Mouse (Mus musculus): ENCODE measurements around the gene Tns1.
A peak's percentile ranks its signal among the peaks of the same experiment; 100 is the strongest.
"Not testable (repeated sequence)": the region's sequence is repeated elsewhere in the genome, so short reads cannot be mapped to it uniquely, and the experiment has no call there.

The Tns1 gene

DNA sequence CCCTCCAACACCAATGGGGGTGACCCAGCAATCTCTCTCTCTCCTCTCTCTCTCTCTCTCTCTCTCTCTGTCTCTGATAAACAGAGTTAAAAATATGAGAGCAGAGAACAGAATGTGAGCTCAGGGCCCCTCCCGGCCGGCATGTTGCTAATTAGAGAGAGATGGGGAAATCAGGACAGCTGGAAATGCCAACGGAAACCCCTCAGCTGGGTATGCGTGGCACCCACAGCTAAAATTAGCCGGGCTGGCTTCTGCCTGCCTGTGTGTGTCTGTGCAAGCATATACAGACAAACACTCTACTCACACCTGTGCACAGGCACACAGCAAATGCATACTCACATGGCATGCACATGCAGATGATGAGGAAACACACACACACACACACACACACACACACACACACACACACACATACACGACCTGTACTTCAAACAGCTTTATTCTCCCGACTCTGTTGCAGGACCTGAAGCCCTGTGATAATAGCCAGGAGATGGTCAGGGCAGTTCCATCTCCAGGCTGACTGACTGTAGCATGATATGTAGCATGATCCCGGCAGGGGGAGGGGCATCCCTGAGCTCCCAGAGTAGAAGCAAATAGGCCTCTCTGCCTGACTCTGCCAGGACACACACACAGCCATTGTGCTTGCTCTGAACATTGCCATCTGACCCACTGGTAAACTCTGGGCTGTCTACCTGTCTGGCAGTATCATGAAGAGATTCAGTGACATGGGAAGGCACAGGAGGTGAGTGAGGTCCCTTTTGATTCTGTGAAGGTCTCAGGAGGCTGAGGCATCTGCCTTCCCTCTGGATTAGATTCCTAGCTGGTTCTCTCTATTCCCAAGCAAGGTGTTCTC, 208.8 kb downstream of the Tns1 start:
- DNase-seq (ENCODE audit: low read depth in 2 of 2, low spot score in 2 of 2), result no peak

DNA sequence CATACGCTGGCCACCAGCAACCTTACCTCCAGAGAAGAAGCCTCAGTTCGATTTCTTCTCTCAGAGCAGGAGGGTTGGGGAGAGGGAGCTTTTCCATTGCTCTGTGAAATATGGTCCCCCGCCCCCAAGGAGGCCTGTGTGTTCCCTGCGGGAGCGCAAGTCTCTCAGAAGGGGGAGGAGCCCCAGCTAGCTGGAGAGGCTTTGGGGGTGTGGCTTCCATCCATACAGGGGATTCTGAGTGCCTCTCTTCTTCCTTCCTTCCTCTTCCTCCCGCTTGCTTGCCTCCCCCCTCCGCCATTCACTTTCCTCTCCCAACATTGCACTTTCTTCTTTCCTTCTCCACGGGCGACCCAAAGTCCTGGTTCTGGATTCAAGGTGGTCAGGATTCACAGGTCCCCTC, 210.2 kb downstream of the Tns1 start:
- no peak for DNase-seq (ENCODE audit: low read depth in 2 of 2, low spot score in 2 of 2)

DNA sequence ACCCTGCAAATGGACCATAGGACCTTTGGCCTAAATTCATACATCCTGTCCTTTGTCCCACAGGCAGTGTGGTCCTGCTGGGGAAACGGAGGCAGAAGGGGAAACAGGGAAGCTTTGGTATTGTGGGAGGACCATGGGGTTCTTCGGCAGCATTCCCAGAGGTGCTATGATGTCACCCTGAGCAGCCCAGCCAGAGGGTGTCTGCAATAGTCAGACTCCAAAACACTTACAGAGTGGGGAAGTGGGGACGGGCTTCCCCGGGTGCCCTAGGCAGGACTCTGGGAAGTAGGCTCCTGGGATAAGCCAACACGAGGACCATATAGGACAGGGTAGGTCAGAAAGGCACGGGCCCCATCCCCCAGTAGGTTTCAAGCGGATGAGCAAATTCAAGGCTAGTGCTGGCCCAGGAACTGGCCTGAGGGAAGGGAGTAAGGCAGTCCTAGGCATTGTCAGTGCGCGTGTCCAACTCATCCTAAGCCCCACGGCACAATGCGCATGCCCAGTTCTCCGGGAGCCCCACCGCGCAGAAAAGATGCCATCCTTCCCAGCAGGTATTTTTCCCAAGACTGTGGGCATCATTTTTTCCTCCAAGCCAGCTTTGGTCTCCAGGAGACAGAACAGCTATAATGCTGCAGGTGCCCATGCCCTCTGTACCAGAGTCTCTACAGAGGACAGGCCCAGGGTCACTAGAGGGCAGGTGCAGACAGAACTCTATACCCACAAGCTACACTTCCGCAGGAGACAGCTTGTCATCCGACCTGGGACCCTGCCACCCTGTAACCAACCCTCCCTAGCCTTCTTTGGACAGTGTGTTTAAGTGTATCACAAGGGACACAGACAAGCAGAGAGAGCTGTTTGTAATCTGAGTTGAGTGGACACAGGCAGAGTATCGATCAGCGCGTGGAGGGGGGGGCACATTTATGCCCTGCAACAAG, 210.9 kb downstream of the Tns1 start:
- DNase-seq (ENCODE audit: low read depth in 2 of 2, low spot score in 2 of 2), result no peak

DNA sequence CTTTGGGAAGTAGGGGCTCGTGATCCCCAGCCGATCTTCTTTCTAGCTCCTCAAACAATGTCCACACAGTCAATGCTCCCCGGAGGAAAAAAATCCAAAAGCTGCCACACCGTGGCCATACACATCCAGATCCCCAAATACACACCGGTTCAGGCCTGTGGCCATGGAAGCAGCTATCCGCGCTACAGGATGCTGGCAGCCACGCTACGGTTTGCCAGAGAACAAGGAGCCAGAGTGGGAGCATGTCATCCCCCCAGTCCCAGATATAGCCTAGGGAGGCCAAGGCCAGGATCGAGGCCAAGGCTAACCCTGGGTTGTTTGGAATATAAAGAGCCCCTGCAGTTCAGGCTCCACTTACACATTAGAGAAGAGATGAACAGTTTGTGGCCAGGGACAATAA, 211.8 kb downstream of the Tns1 start:
- DNase-seq (ENCODE audit: low read depth in 2 of 2, low spot score in 2 of 2), result no peak

DNA sequence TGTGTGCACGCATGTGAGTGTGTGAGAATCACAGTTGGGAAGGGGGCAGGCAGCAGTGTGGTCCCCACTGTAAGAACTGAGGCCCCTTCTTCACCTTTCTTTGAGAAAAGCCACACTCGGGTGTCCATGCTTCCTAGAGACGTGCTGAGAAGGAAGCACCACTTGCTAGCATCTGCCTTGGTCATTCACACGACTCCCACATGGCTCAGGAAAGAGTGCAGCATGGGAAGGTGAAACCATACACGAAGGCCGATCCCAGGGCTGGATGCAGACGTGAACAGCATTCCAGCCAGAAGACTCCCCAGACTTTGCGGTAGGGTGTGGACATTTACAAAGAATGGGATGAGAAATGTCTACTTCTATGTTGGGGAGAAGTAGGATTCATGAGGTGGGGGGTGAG, 212.3 kb downstream of the Tns1 start:
- no peak for DNase-seq (ENCODE audit: low read depth in 2 of 2, low spot score in 2 of 2)

DNA sequence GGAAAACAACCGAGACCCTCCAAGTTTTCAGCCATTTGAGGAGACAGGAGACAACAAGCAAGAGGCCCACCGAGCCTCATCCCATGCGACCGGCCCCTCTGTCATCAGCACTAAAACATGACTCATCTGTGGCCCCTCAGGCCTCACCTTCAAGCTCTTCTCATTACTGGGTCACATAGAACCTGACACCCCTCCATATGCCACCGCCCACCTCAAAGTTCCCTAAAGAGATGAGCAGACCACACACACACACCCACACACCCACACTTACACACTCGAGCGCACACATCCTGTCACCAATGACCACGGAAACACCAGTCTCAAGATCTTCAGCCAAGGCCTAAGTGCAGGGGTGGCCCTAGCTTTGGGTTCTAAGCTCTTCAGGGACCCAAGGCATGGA, 213.5 kb downstream of the Tns1 start:
- no peak for DNase-seq (ENCODE audit: low read depth in 2 of 2, low spot score in 2 of 2)

DNA sequence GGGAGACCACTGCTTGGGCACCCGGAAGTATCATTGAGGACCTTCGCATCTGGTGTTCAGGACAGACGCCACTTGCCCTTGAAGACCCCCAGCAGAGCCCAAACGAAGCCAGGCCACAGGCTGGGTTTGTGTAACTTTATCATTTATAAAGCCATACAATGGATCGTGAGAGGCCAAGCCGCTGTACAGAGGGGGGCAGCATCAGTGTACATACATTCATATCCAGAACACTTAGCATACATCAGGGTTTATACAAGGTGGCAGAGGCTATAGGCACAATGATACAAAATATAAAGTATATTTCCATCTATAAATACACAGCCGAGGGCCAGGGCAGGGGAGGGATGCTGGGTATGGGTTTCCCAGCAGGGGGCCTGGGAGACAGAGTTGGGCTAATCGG, 214.1 kb downstream of the Tns1 start:
- DNase-seq (ENCODE audit: low read depth in 2 of 2, low spot score in 2 of 2), result no peak

DNA sequence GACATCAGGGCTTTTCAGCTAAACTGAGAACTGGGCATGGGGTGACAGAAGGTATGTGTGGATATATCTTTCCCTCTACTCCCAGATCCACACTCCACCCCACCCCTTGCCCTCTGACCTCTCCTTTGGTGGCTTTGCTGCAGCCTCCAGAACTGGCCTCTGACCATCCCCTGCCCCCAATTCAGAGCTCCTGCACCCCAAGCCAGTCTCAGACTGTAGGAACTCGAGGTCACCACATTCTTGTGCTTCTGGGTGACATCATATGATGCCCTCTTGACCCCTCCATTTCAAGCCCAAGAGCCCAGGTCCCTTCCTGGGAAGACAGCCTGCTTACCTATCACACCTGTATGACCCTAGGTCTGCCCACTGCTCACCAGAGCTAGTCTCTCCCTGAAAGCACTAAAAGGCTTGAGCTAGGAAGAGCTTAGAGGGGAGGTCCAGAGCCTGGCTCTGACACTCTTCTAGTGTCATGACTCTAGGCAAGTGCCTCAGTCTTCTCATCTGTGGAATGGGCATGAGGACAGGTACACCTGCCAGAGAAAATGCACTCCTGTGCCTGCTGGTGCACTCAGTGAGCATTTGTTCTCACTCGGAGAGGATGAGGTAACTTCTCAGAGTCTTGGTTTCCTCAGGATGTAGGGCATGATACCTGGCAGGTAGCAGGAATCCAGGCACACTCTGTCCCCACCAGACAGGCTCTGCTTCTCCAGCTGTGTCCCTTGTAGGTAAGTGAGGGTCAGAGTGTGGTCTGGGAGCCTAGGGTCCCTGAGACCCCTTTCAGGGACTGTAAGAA, 214.9 kb downstream of the Tns1 start:
- no peak for DNase-seq (ENCODE audit: low read depth in 2 of 2, low spot score in 2 of 2)

DNA sequence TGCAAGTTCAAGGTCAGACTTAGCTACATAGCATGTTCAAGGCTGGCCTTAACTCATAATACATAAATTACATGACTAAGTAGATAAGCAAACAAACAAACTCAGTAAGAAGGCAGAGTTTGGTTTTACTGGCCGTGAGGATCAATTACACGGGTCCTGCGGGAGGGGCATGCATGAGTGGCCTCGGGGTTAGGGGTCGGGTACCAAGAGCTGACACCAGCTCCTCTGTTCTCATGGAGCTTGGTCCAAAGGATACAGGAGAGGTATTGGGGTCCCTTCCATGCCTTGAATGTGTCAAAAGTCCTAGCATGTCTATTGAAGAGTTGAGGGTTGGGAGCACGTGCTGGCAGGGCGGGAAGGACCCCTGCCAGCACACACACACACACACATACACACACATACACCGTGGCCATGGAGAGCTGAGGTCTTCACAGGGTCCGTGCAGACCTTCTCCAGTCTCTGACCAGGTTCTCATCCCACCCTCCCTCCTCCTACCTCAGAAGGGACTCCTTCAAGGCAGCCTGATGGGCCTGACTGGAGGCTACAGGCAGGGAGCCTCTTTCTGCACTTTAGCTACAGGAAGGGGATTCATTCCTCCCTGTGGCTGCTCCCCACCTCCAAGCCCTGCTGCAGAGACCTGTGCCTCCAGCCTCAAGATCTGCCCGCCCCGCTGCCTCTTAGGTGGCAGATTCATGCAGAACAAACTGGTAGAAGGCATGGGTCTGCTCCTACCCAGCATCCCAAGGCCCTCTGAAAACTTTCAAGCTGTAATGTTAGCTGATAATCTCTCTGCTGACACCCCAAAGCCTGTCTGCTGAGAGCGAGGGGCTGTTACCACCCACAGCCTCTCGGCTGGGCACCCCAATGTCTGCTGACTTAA, 215.9 kb downstream of the Tns1 start:
- no peak for DNase-seq (ENCODE audit: low read depth in 2 of 2, low spot score in 2 of 2)

DNA sequence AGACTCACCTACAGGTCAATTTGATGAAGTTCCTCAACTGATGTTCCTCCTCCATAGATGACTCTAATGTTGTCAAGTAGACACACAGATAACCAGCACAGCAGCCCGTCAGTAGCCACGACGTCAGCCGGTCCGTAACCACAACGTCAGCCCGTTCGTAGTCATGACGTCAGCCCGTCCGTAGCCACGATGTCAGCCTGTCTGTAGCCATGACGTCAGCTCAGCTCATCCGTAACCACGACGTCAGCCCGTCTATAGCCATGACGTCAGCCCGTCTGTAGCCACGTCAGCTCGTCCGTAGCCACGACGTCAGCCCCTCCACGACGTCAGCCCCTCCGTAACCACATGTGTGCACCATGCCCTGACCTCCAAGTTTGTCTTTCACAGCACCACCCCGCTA, 217.1 kb downstream of the Tns1 start:
- no peak for DNase-seq (ENCODE audit: low read depth in 2 of 2, low spot score in 2 of 2)

DNA sequence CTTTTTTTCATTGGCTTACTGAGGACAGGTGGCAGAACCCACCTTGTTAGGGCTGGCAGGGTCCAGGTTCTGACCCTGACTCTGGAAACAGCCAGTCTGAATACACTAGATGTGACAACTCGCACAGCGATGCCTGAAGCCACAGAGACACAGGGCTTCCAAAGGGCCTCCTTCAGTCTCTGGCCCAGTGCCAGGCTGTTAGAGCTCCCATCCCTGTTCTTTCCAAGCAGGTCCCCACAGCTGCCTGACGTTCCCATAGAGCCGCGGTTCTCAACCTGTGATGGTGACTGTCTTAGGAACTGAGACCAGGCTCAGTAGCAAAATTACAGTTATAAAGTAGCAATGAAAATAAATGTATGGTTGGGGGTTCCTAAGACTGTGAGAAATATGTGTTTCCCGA, 217.9 kb downstream of the Tns1 start:
- DNase-seq (ENCODE audit: low read depth in 2 of 2, low spot score in 2 of 2), result no peak

DNA sequence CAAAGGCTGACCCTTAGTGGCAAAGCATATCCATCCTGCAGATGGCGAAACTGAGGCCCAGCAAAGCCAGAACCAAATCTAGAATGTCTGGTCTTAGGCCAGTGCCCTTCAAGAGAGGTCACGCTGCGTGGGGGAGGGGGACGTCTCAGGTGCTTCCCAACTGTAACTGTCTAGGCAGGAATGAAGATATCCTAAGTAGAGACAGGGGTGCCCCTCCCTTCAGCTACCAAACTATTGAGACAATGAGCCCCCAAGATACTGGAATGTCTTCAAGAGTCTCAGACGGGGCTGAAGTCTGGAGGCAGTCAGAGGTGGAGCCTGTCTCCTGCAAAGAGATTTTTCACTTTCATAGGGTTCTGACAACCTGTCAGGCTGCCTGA, 218.4 kb downstream of the Tns1 start:
- no peak for DNase-seq (ENCODE audit: low read depth in 2 of 2, low spot score in 2 of 2)

DNA sequence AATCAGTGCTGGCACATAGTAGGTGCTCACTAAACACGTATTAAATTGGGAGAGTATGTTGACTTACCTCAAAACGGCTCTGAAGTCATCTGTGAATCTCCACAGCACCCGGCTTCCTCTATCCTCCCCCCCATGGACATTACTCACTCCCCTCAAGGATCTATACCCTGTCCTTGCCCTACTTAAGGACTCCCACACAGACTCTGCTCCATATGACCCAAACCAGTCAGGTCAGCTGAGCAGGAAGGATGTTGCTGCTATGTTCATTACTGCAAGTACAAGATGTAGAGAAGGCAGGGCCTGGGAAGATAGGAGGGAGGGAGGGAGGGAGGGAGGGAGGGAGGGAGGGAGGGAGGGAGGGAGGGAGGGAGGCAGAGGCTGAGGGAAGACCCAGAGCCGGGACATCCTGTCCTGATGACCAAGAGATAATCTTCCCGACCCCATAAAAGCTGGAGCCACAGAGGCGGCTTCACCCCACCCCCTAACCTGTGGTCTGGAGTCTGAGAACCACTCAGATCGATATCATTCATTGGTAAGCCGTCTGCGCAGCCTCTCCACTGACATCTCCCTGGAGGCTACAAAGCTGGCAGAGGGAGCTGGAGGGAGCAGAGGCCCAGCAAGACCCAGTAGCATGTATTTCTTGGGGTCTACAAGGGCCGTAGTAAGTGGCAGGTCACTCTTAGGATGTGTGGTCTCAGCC, 219.0 kb downstream of the Tns1 start:
- no peak for DNase-seq (ENCODE audit: low read depth in 2 of 2, low spot score in 2 of 2)

DNA sequence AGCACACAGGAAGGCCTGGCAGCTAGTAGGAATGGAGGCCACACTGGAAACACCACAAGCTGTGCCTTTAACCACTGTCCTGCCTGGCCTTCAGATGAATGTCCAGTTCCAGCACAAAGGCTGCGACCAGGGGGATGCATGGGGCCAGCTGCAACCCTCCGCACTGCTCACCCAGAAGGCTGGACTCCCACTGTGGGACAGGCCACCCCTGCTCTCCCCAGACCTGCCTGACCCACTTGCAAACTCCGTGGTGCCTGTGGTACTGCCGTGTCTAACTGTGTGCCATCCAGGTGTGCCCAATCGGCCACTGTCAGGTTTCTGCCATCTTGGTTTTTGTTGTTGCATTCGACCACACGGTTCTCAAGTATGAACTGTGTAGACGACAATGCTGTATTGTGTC, 219.6 kb downstream of the Tns1 start:
- no peak for DNase-seq (ENCODE audit: low read depth in 2 of 2, low spot score in 2 of 2)

DNA sequence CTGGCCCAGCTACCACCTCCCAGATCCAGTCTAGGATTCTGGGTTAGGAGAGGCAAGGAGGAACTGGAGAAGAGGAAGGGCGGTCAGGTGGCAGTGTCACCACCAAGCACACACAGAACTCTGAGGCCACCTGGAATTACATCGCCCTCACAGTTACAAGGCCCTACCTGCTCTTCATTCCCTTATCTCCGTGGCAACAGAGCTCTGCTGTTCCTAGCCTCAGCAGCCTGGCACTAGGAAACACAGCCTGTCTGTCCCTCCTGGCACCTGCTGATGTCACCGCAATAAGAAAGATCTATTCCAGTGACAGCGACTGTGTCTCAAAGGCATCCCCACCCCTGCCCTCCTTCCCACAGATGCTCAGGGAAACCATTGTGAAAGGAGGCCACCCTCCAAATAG, 221.2 kb downstream of the Tns1 start:
- DNase-seq (ENCODE audit: low read depth in 2 of 2, low spot score in 2 of 2), result no peak

DNA sequence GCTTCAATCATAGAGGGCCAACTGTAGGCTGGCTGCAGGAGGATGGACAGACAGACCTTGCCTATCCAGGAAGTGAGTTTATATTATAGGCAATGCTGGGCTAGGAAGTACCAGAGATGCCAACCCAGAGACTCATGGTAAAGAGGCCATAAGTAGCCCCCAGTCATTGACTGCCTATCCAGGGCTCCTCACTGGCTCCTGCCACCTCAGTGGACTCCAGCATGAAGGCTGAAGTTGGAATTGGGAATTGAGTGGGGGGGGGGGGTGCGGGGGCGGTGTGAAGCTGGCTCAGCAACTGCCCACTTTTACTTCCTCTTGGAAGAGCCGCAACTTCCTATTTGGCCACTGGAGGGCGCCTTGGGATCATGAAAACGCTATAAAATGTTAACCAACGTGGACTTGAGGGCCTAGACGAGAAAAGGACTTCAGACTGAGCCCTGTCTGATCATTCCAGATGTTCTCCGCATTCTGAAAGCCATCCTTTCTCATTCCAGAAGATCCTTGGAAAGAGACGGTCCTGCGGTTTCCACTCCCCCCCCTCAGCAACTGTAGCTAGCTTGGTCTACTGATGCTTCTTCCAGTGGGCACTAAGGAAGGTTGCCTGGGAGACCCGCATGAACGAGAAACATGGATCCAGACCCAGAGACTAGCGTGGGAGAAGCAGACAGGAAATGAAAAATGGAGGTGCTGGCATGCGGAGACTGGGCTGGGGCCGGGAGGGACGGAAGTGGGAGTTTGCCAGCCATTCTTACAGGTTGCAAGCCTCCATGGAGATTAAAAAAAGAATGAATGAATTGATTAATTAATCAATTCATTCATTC, 221.9 kb downstream of the Tns1 start:
- peak; percentile 32 to 41 for DNase-seq (ENCODE audit: low read depth in 2 of 2, low spot score in 2 of 2)

DNA sequence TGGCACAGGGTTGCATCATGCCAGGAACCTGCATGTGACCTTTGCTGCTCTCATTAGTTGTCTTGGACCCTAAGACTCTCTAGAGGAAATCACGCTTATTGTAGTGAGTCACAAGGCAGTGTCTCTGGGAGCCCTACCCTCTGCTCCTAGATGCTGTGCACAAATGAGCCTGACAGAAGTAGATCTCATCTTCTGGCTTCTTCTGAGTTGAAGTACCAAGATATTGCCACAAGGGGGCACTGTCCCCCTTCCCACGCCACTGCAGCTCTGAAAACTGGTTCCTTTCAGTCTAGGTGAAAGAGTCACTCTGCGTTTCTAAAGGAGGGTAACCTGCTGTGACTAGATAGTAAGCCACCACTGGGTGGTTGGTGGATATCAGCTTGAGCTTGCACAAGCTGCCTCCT, 222.8 kb downstream of the Tns1 start:
- DNase-seq (ENCODE audit: low read depth in 2 of 2, low spot score in 2 of 2), result peak; percentile 66

DNA sequence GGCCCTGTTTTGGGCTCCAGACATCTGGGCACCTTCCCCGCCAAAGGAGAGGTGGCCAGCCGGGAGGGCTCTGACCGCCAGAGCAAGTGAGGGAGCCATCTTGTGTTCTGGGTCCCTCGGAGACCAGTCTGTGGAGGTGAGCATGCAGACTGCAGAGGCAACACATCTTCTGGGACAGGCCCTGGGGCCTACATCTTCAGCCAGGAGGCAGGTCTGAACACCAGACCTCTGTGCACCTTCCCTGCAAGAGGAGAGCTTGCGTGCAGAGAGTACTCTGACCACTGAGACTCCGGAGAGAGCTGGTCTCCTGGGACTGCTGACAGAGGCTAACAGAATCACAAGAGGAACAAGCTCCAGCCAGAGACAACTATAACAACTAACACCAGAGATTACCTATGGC, 228.8 kb downstream of the Tns1 start:
- not testable (repeated sequence) for DNase-seq (ENCODE audit: low read depth in 2 of 2, low spot score in 2 of 2)

DNA sequence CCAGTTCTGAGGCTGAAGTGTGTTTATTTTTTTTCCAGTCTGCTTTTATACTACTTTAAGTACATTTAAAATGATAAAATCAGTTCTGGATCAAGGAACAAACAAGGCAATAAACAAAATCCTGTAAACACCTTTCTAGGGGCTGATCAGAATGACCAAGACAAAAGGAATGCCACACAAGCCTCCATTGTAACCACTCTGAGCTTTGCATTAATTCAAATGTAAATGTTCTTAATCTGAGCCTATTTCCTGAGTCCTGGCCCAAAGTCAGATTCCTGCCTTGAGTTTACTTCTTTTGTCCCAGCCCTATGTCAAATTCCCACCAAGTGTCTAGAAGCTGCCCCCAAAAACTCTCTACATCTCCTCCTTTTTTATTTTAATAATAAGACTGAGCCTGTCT, 243.5 kb downstream of the Tns1 start:
- no peak for DNase-seq (ENCODE audit: low read depth in 2 of 2, low spot score in 2 of 2)
